Mouse (Mus musculus) limb, embryonic 14.5 days (tissue): ENCODE data around the gene Tnfrsf19. TPM values are rescaled to one million over a fixed set of nuclear protein-coding genes. Genes with fewer than 3 reads are reported as not detected.

ENCODE experiments used
- ATAC-seq: fragments of 200-750 bp; cut with Nextera tagmentation; 2 replicates; pipeline ENCODE4 v1.8.0; 2017; ENCODE audit warnings: low read depth, moderate number of reproducible peaks, moderate TSS enrichment; ENCODE audit not compliant: low FRiP score
- DNase-seq: peaks from one replicate; pipeline ENCODE4 v3.0.0-alpha.2; 2015; ENCODE audit warnings: low spot score
- H3K27ac ChIP-seq: fragments of 300-500 bp; sonication (generic); replicated peaks from 2 replicates; pipeline ENCODE4 v1.5.1; 2014; ENCODE audit warnings: low read depth, mild to moderate bottlenecking, low read length, moderate library complexity, mixed read lengths
- H3K27me3 ChIP-seq: fragments of 300-500 bp; sonication (generic); 2 replicates; pipeline ENCODE4 v1.6.1; 2014; ENCODE audit warnings: low read length, mixed read lengths; ENCODE audit not compliant: control insufficient read depth, insufficient read depth
- H3K36me3 ChIP-seq: fragments of 300-500 bp; sonication (generic); 2 replicates; pipeline ENCODE4 v1.6.1; 2014; ENCODE audit warnings: mild to moderate bottlenecking, low read length, moderate library complexity, mixed read lengths; ENCODE audit not compliant: control insufficient read depth, insufficient read depth
- H3K4me1 ChIP-seq: fragments of 300-500 bp; sonication (generic); 2 replicates; pipeline ENCODE4 v1.6.1; 2014; ENCODE audit warnings: antibody characterized with exemption, low read length, mixed read lengths; ENCODE audit not compliant: control insufficient read depth, insufficient read depth
- H3K4me2 ChIP-seq: fragments of 300-500 bp; sonication (generic); replicated peaks from 2 replicates; pipeline ENCODE4 v1.6.1; 2014; ENCODE audit warnings: low read depth, mild to moderate bottlenecking, low read length, moderate library complexity; ENCODE audit not compliant: severe bottlenecking
- H3K4me3 ChIP-seq: fragments of 300-500 bp; sonication (generic); replicated peaks from 2 replicates; pipeline ENCODE4 v1.5.1; 2014; ENCODE audit warnings: low read length
- H3K9ac ChIP-seq: fragments of 300-500 bp; sonication (generic); 2 replicates; pipeline ENCODE4 v1.6.1; 2014; ENCODE audit warnings: mild to moderate bottlenecking, low read depth, low read length, moderate library complexity; ENCODE audit not compliant: severe bottlenecking
- H3K9me3 ChIP-seq: fragments of 300-500 bp; sonication (generic); 2 replicates; pipeline ENCODE4 v1.6.1; 2016; ENCODE audit warnings: low read length; ENCODE audit not compliant: control insufficient read depth
- POLR2A ChIP-seq: fragments of 200-500 bp; IDR thresholded peaks from 2 replicates; pipeline ENCODE4 v1.8.0; 2012; ENCODE audit warnings: inconsistent platforms, mild to moderate bottlenecking, moderate library complexity, borderline replicate concordance; ENCODE audit not compliant: insufficient read depth, insufficient read length; ENCODE audit errors: extremely low read depth
- WGBS: fragments of 180-500 bp; shearing (Covaris S2); extraction: QIAGEN DNeasy Blood & Tissue Kit; methylation state at CpG from one replicate; pipeline ENCODE4 v1.1.7; 2014; 5-methylcytosine and 5-hydroxymethylcytosine counted together
- polyA plus RNA-seq, 2 experiments: library from polyadenylated mRNA; depleted of rRNA in 1 of 2; stranded (reverse) in 1 of 2; unstranded in 1 of 2; fragments of >200 nt; fragmentation: Nextera tagmentation in 1 of 2; extraction: Ambion mirVana in 1 of 2; gene quantifications; 2 replicates each; pipeline versions ENCODE4 v1.2.1 to v1.2.3; 2012 to 2014

Gene Tnfrsf19
- polyA plus RNA-seq, 2 experiments, result 38.6 to 78.7 TPM

DNA sequence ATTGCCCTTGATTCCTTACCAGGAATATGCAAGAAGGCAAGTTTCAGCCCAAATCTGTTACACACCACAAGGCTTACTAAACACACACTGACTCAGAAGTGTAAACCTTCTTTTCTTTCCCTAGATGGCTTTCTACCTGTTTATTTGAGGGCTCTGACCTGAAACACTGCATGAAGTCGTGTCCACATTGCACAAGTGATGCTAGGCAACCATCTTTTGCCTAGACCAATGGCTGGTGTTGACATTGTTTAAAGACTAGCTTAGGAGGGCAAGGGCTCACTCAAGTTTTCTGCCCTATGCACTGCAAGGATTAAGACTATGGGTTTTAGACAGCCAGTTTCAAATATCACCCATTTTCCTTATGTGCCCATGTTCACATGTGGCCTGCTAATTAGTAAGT lies 23.3 kb upstream of the Tnfrsf19 start:
- 73% methylated on average over 1 of the region's 1 CpGs for WGBS
- Histone ChIP-seq H3K4me3 (no peak overlapping the region), H3K27ac (no peak overlapping the region), H3K4me1 (no peaks in the 10 kb centered on the region), H3K9me3 (no peaks in the 10 kb centered on the region), H3K4me2 (no peak overlapping the region), H3K36me3 (no peaks in the 10 kb centered on the region), H3K9ac (no peak overlapping the region), H3K27me3 (no peaks in the 10 kb centered on the region)
- ATAC-seq, result no peak
- no peak for DNase-seq
- TF ChIP-seq POLR2A, result no peak

DNA sequence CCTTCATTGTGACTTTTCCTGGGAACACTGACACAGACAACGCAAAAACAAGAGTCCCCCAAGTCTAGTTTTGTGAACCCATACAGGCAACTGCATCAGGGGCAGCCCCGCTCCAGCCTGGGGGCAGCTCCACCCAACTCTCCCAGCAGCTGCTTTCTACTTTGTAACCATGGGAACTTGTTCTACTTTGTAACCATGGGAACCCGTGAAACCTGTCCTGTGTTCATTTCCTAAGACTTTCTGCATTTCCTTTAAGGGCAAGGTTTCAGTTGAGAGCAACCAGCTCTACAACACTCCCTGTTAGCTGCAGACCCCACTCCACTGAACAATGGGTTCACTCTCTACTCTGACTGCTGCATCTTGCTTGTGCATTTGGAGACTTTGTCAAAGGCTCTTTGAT lies 15.4 kb upstream of the Tnfrsf19 start:
- Histone ChIP-seq H3K36me3 (no peaks in the 10 kb centered on the region), H3K27me3 (no peaks in the 10 kb centered on the region), H3K27ac (no peak overlapping the region; the same call in 1 of the 2 replicates), H3K4me3 (no peak overlapping the region), H3K9ac (no peak overlapping the region), H3K4me1 (peaks cover 11% of the 10 kb centered on the region; the same call in 1 of the 2 replicates), H3K4me2 (no peak overlapping the region), H3K9me3 (no peaks in the 10 kb centered on the region)
- 21% methylated on average over 3 of the region's 3 CpGs for WGBS
- ATAC-seq (peak; percentile 82), DNase-seq (peak; percentile 47)
- no peak for TF ChIP-seq POLR2A

GRCm38 (mm10) chr14:61059316-61059945 lies 13.1 kb upstream of the Tnfrsf19 start:
- Histone ChIP-seq H3K4me2 (no peak overlapping the region), H3K9ac (no peak overlapping the region), H3K4me3 (no peak overlapping the region), H3K9me3 (no peaks in the 10 kb centered on the region), H3K4me1 (peaks cover 26% of the 10 kb centered on the region; the same call in 1 of the 2 replicates), H3K27me3 (no peaks in the 10 kb centered on the region), H3K27ac (no peak overlapping the region), H3K36me3 (no peaks in the 10 kb centered on the region)
- TF ChIP-seq POLR2A, result no peak
- 83% methylated on average over 9 of the region's 9 CpGs for WGBS
- no peak for DNase-seq
- ATAC-seq, result no peak

GRCm38 (mm10) chr14:61056962-61057361 lies 10.7 kb upstream of the Tnfrsf19 start:
- TF ChIP-seq POLR2A, result no peak
- ATAC-seq, result no peak

GRCm38 (mm10) chr14:61056445-61056844 lies 10.2 kb upstream of the Tnfrsf19 start:
- no peak for DNase-seq
- ATAC-seq, result peak; percentile 37; the same call in 1 of the 2 replicates
- 0 out of 2 replicates have a peak overlapping the region, but pooled peaks have one; percentile 8 for H3K27ac ChIP-seq

More at GRCm38 (mm10) chr14:61056962-61057361, 10.7 kb upstream of the Tnfrsf19 start:
- H3K27ac ChIP-seq, result 0 out of 2 replicates have a peak overlapping the region, but pooled peaks have one; percentile 8
- H3K4me2 ChIP-seq, result peak overlapping the region; percentile 74
- DNase-seq, result peak; percentile 54
- WGBS, result 6% methylated on average over 11 of the region's 11 CpGs
- H3K4me3 ChIP-seq, result peak overlapping the region; percentile 31
- no peaks in the 10 kb centered on the region for H3K9me3 ChIP-seq
- peaks cover 25% of the 10 kb centered on the region; the same call in 1 of the 2 replicates for H3K4me1 ChIP-seq
- peak overlapping the region; percentile 43; the same call in 1 of the 2 replicates for H3K9ac ChIP-seq
- H3K36me3 ChIP-seq, result no peaks in the 10 kb centered on the region
- H3K27me3 ChIP-seq, result no peaks in the 10 kb centered on the region

More at GRCm38 (mm10) chr14:61056445-61056844, 10.2 kb upstream of the Tnfrsf19 start:
- H3K9me3 ChIP-seq, result no peaks in the 10 kb centered on the region
- H3K4me3 ChIP-seq, result peak overlapping the region; percentile 31
- H3K4me1 ChIP-seq, result peaks cover 20% of the 10 kb centered on the region; the same call in 1 of the 2 replicates
- H3K4me2 ChIP-seq, result peak overlapping the region; percentile 74
- WGBS, result under 1% methylated on average over 16 of the region's 16 CpGs
- H3K9ac ChIP-seq, result peak overlapping the region; percentile 43
- no peaks in the 10 kb centered on the region for H3K27me3 ChIP-seq
- TF ChIP-seq POLR2A, result no peak
- no peaks in the 10 kb centered on the region for H3K36me3 ChIP-seq
